Mouse (Mus musculus) testis, adult 2 months (tissue): ENCODE data around the gene Plvap. TPM values are rescaled to one million over a fixed set of nuclear protein-coding genes. Genes with fewer than 3 reads are reported as not detected.

Source experiments
- H3K27ac ChIP-seq: fragments of 200-500 bp; 2 replicates; pipeline ENCODE4 v1.5.1; 2012; ENCODE audit warnings: low read depth, low read length; ENCODE audit not compliant: control insufficient read depth, insufficient read depth
- H3K27me3 ChIP-seq: fragments of 200-500 bp; 2 replicates; pipeline ENCODE4 v1.6.1; 2012; ENCODE audit warnings: mild to moderate bottlenecking, low read length, moderate library complexity; ENCODE audit not compliant: control insufficient read depth, insufficient read depth
- H3K36me3 ChIP-seq: fragments of 200-500 bp; 2 replicates; pipeline ENCODE4 v1.6.1; 2012; ENCODE audit warnings: mild to moderate bottlenecking, low read length; ENCODE audit not compliant: control insufficient read depth, insufficient read depth
- H3K4me1 ChIP-seq: fragments of 200-500 bp; 2 replicates; pipeline ENCODE4 v1.6.1; 2012; ENCODE audit warnings: low read length; ENCODE audit not compliant: control insufficient read depth, insufficient read depth
- H3K4me3 ChIP-seq: fragments of 200-500 bp; 2 replicates; pipeline ENCODE4 v1.5.1; 2012; ENCODE audit warnings: low read depth, mild to moderate bottlenecking, low read length, moderate library complexity, mixed read lengths; ENCODE audit not compliant: control insufficient read depth
- CTCF ChIP-seq: fragments of 200-500 bp; IDR thresholded peaks from 2 replicates; pipeline ENCODE4 v1.5.1; 2012; ENCODE audit warnings: low read depth, mild to moderate bottlenecking, inconsistent platforms, low read length, moderate library complexity; ENCODE audit not compliant: control insufficient read depth, insufficient read depth, insufficient replicate concordance
- POLR2A ChIP-seq: fragments of 200-500 bp; IDR thresholded peaks from 2 replicates; pipeline ENCODE4 v1.6.1; 2012; ENCODE audit warnings: low read depth, mild to moderate bottlenecking, inconsistent platforms, low read length, moderate library complexity; ENCODE audit not compliant: control insufficient read depth
- polyA plus RNA-seq: library from polyadenylated mRNA; depleted of rRNA; stranded (reverse); fragments of >200 nt; gene quantifications from 2 replicates; pipeline ENCODE4 v1.2.3, GENCODE M21; 2012

The Plvap gene
- polyA plus RNA-seq, 1 experiment = 0.95 TPM

DNA sequence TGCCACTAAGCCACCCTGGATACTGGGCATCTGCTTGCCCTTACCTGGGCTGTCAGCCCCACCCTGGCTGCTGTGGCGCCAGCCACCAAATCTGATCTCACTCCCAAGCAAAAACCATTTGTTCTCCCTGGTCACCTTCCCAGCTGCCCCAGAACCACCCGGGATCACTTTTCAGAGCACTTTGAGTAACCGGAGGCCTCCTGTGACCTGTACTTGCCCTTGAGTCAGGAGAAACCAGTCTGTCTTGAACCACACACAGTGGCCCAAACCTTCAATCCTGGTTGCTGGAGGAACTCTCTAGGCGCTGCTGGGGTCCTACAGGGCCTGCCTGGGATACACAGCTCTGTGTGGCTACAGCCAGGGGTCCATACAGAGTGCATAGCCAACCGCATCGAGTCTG lies 41.2 kb upstream of the Plvap start:
- Histone ChIP-seq H3K36me3 (no peaks in the 10 kb centered on the region), H3K4me1 (peaks cover 6% of the 10 kb centered on the region), H3K4me3 (no peak overlapping the region), H3K27ac (no peak overlapping the region), H3K27me3 (no peaks in the 10 kb centered on the region)
- TF ChIP-seq POLR2A (no peak), CTCF (no peak)

DNA sequence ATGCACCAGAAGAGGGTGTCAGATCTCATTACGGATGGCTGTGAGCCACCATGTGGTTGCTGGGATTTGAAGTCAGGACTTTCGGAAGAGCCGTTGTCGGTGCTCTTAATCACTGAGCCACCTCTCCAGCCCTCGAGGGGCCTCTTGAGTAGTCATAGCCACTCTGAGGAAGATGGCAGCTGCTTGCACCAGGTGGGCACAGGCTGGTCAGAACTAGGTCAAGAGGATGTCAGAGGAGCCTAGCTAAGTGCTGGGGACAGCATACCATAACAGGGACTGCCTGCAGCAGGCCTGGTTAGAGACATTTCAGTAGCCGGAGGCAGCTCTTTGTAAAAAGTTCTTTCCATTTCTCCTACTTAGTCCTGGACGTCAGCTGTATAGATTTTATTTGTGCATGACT lies 39.2 kb upstream of the Plvap start:
- no peak overlapping the region for H3K27ac ChIP-seq
- peaks cover 6% of the 10 kb centered on the region for H3K4me1 ChIP-seq
- H3K4me3 ChIP-seq = no peak overlapping the region
- TF ChIP-seq CTCF = no peak
- TF ChIP-seq POLR2A = no peak
- H3K36me3 ChIP-seq = no peaks in the 10 kb centered on the region
- no peaks in the 10 kb centered on the region for H3K27me3 ChIP-seq

DNA sequence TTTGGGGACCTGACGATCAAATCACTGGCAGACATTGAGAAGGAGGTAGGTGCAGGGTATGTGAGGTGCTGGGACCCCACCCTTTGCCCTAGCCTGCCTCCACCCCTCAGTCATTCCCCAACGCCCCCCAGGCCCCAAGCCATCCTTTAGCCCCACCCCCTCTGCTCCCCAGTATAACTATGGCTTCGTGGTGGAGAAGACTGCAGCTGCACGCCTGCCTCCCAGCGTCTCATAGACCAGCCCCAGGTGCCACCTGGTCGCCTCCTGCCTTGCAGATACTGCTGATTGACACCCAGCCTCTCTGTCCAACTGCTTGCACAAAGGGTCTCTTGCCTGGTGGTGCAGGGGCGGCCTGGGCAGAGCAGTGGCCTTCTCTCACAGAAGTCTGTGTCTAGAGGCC lies 36.0 kb upstream of the Plvap start:
- Histone ChIP-seq H3K27me3 (no peaks in the 10 kb centered on the region), H3K4me1 (peaks cover 7% of the 10 kb centered on the region), H3K4me3 (no peak overlapping the region)

DNA sequence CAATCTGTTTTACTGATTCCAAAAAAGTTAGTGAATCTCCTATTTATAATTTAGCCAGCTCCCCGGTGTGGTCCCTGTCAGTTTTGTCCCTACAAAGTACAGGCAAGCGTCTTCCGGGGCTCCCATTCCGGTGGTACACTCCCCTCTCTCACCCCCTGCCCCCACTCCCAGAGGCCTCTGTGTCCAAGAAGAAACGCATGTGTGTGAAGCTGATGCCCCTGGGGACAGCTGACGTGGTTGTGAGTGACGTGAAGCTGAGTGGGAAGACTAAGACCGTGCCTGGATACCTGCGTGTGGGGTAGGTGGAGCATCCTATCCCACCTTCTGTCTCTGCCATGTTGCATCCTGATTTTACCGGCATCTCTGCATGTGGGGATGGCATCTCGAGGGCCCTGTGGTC lies 33.5 kb upstream of the Plvap start:
- TF ChIP-seq POLR2A (no peak), CTCF (no peak)
- no peaks in the 10 kb centered on the region for H3K36me3 ChIP-seq
- no peak overlapping the region for H3K27ac ChIP-seq
- H3K27me3 ChIP-seq = no peaks in the 10 kb centered on the region
- H3K4me3 ChIP-seq = no peak overlapping the region
- peaks cover 7% of the 10 kb centered on the region for H3K4me1 ChIP-seq

More for the DNA sequence above, 36.0 kb upstream of the Plvap start:
- H3K36me3 ChIP-seq = no peaks in the 10 kb centered on the region
- H3K27ac ChIP-seq = no peak overlapping the region
- TF ChIP-seq CTCF (no peak), POLR2A (no peak)

DNA sequence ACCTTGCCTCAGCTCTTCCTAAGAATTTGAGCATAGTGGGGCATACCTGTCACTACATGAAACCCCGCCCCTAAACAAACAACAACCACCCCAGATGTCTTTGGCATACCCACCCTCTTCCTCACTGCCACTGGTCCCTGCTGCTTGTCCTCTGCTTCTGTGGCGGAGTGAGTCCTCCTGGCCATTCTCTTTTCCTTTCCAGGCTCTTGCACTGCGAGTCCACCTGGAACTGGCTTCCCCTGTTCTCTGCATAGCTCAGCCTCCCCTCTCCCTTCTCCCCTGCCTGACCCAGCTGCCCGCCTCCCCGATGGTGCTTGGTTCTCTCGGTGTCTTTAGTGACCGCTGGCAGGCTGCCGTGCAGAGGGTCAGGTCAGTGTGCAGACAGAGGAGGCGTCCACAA lies 32.2 kb upstream of the Plvap start:
- TF ChIP-seq POLR2A (no peak), CTCF (no peak)
- H3K36me3 ChIP-seq = no peaks in the 10 kb centered on the region
- H3K27ac ChIP-seq = no peak overlapping the region
- H3K27me3 ChIP-seq = no peaks in the 10 kb centered on the region
- H3K4me1 ChIP-seq = peaks cover 7% of the 10 kb centered on the region
- no peak overlapping the region for H3K4me3 ChIP-seq

DNA sequence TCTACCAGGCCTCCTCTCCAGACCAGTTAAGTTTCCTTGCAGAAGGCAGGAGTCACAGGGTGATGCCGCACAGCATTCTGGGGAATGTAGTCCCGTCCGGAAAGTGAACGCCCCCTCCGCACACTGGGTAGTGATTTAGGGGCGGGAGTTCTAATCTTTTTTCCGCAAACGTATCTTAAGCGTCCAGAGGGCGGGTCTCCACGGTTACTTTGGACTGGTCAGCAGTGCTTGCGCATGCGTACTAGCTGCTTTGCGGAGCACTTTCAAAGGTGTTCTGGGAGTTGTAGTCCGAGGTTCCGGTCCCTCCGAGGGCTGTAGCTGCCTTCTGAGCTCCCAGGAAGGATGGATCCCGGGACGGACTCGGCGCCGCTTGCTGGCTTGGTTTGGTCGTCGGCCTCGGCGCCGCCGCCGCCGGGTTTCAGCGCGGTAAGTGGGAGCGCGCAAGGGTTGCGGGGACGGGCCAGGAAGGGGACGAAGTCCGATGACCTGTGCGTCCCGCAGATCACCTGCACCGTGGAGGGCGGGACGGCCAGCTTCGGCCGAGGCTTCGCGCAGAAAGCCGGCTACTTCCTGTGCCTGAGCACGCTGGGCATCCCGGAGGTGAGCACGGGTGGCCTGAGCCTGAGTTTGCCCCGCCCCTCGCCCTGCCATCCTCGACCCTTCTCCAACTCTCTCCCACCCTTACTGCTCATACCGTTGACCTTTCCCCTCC lies 31.2 kb upstream of the Plvap start, which contains the start of gene Mvb12a:
Gene Mvb12a (plus strand): TSS at position 291 of the 712 bp plus-strand sequence.
- Histone ChIP-seq H3K27ac (peak within 1 kb of the TSS; percentile 56), H3K4me1 (peaks cover 11% of the 10 kb centered on the region), H3K4me3 (peak within 1 kb of the TSS; percentile 92), H3K27me3 (no peaks in the 10 kb centered on the region), H3K36me3 (no peaks in the 10 kb centered on the region)
- peak; percentile 49; the same call in 1 of the 2 replicates for TF ChIP-seq POLR2A
- TF ChIP-seq CTCF = no peak

DNA sequence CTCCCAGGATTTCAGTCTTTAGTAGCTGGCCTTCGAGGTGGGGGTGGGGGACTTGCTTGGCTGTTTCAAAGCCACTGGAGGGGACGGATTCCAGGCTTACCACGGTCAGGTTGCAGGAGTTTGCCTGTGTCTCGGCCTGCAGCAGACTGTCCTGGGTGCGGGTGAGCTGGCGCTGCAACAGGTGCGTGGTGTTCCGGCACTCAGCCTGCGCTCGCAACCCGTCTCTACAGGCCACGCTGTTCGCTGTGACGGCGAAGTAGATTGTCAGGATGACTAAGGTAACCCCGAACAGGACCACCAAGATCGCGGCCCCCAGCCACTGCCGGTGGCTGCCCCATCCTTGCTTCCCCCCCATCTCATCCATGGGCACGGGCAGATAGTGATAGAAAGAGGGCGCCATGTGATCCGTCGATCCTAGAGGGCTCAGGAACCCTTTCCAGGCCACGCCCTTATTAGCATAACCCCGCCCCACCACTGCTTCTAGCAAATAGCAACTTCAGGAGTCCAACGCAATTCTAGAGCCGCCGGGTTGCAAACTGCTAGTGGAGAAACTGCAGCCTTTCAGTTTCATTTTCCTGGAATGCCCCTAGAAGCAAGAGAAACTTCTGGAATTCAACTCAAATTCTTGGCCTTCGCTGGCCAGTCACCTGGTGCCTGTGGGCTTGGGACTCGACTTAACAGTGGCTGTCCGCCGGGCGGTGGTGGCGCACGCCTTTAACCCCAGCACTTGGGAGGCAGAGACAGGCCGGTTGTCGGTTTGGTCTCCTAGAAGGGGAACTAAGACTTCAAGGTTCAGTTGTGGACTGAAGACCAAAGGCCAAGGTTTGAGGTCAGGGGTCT lies 25.7 kb upstream of the Plvap start, which contains the start of gene Bst2:
Gene Bst2 (minus strand): TSS at position 429 of the 840 bp plus-strand sequence.
- Histone ChIP-seq H3K36me3 (no peaks in the 10 kb centered on the region), H3K27ac (peak within 1 kb of the TSS; percentile 59), H3K4me3 (peak within 1 kb of the TSS; percentile 85), H3K27me3 (no peaks in the 10 kb centered on the region), H3K4me1 (peaks cover 12% of the 10 kb centered on the region)
- TF ChIP-seq CTCF (no peak), POLR2A (no peak)
